ENCODE assay signal across 28 mouse cellular contexts in genomic region chr12:40008459-40008858, GRCm38 (mm10). TPM values are rescaled to one million over a fixed set of nuclear protein-coding genes. Genes with fewer than 3 reads are reported as not detected.
DNase-seq lines count a peak whose midpoint lies in the region; ATAC-seq lines count a peak whose summit lies in the region.
"Had no signal": no experiment of that assay in that cellular context is flagged by ENCODE, and none has a peak within 500 bp of the region (broad histone marks: within the 10 kb centered on the region; RNA-seq: fewer than 3 reads in every experiment).

No protein-coding gene starts in this region.

- no peak overlapping the region for H3K9ac ChIP-seq in hindbrain, embryonic 11.5 days (ENCODE audit: low read depth, low read length)
- H3K9ac ChIP-seq: embryonic facial prominence, embryonic 13.5 days; forebrain, embryonic 12.5 days; forebrain, embryonic 15.5 days; heart, embryonic 12.5 days; heart, embryonic 15.5 days; hindbrain, embryonic 12.5 days; hindbrain, embryonic 15.5 days had no signal

- peaks cover 79% of the 10 kb centered on the region for H3K4me1 ChIP-seq in megakaryocyte, embryonic 14.5 days
- H3K4me1 ChIP-seq in hindbrain, embryonic 11.5 days (replicated peaks; ENCODE audit: control insufficient read depth, insufficient read depth, low read length) = no peaks in the 10 kb centered on the region
- H3K4me1 ChIP-seq: embryonic facial prominence, embryonic 10.5 days; embryonic facial prominence, embryonic 13.5 days; forebrain, embryonic 12.5 days; forebrain, embryonic 15.5 days; hindbrain, embryonic 12.5 days; hindbrain, embryonic 15.5 days had no signal

- H3K4me2 ChIP-seq in hindbrain, embryonic 11.5 days (replicated peaks; ENCODE audit: low read depth, low read length) = no peak overlapping the region
- H3K4me2 ChIP-seq: embryonic facial prominence, embryonic 13.5 days; forebrain, embryonic 12.5 days; forebrain, embryonic 15.5 days; heart, embryonic 12.5 days; heart, embryonic 15.5 days; hindbrain, embryonic 12.5 days; hindbrain, embryonic 15.5 days had no signal

- no peaks in the 10 kb centered on the region for H3K27me3 ChIP-seq in megakaryocyte, embryonic 14.5 days (replicated peaks)
- H3K27me3 ChIP-seq in hindbrain, embryonic 11.5 days (ENCODE audit: control insufficient read depth, insufficient read depth, low read length) = no peaks in the 10 kb centered on the region
- H3K27me3 ChIP-seq: embryonic facial prominence, embryonic 13.5 days; forebrain, embryonic 12.5 days; forebrain, embryonic 15.5 days; heart, embryonic 12.5 days; heart, embryonic 15.5 days; hindbrain, embryonic 12.5 days; hindbrain, embryonic 15.5 days had no signal

- peak overlapping the region; percentile 70 for H3K4me3 ChIP-seq in megakaryocyte, embryonic 14.5 days (replicated peaks)
- no peak overlapping the region for H3K4me3 ChIP-seq in hindbrain, embryonic 11.5 days (ENCODE audit: low read depth, low read length)
- H3K4me3 ChIP-seq: embryonic facial prominence, embryonic 10.5 days; embryonic facial prominence, embryonic 13.5 days; erythroblast, embryonic 14.5 days; forebrain, embryonic 12.5 days; forebrain, embryonic 15.5 days; heart, embryonic 12.5 days; heart, embryonic 15.5 days; hindbrain, embryonic 12.5 days; hindbrain, embryonic 15.5 days had no signal

- intact Hi-C loops in gastrocnemius, postnatal 14 days (cut with DNase I; ENCODE audit: low total_unique reads) = no loop called here

- no peaks in the 10 kb centered on the region for H3K36me3 ChIP-seq in megakaryocyte, embryonic 14.5 days (replicated peaks; ENCODE audit: low read length)
- H3K36me3 ChIP-seq in hindbrain, embryonic 11.5 days (ENCODE audit: control insufficient read depth, insufficient read depth, low read length) = no peaks in the 10 kb centered on the region
- H3K36me3 ChIP-seq: embryonic facial prominence, embryonic 10.5 days; embryonic facial prominence, embryonic 13.5 days; forebrain, embryonic 12.5 days; forebrain, embryonic 15.5 days; heart, embryonic 12.5 days; heart, embryonic 15.5 days; hindbrain, embryonic 12.5 days; hindbrain, embryonic 15.5 days had no signal

- H3K27ac ChIP-seq in hindbrain, embryonic 11.5 days (ENCODE audit: low read depth, low read length) = no peak overlapping the region
- H3K27ac ChIP-seq: embryonic facial prominence, embryonic 10.5 days; embryonic facial prominence, embryonic 13.5 days; forebrain, embryonic 12.5 days; forebrain, embryonic 15.5 days; heart, embryonic 15.5 days; hindbrain, embryonic 12.5 days; hindbrain, embryonic 15.5 days had no signal

- no peaks in the 10 kb centered on the region for H3K9me3 ChIP-seq in megakaryocyte, embryonic 14.5 days
- H3K9me3 ChIP-seq in hindbrain, embryonic 11.5 days (ENCODE audit: control insufficient read depth, low read length) = no peaks in the 10 kb centered on the region
- H3K9me3 ChIP-seq: embryonic facial prominence, embryonic 10.5 days; embryonic facial prominence, embryonic 13.5 days; forebrain, embryonic 12.5 days; forebrain, embryonic 15.5 days; heart, embryonic 12.5 days; heart, embryonic 15.5 days; hindbrain, embryonic 12.5 days; hindbrain, embryonic 15.5 days had no signal

- DNase-seq in spleen, postnatal 14 days (ENCODE audit: low spot score in 2 of 2) = no peak
- DNase-seq in gastrocnemius, postnatal 14 days = no peak
- DNase-seq in hindbrain, embryonic 11.5 days (ENCODE audit: low spot score) = no peak
- DNase-seq: adrenal gland, postnatal 10 days; adrenal gland, postnatal 36 days; cerebellum, adult 11 months; cerebellum, adult 2 months; cerebellum, adult 9-11 months; cerebellum, postnatal 25 days; embryo, embryonic 11 days; gastrocnemius, postnatal 36 days; heart, postnatal 10 days; heart, postnatal 36 days; kidney, adult 18-20 months had no signal

- ATAC-seq in megakaryocyte, adult 5-6 weeks (ENCODE audit: poor library complexity, severe bottlenecking) = no peak
- peak; percentile 71 for ATAC-seq in CD4-positive, CD25-positive, alpha-beta regulatory T cell, adult 4 months
- peak; percentile 47 for ATAC-seq in common myeloid progenitor, adult 5-6 weeks (replicated peaks; ENCODE audit: low read depth, poor library complexity, severe bottlenecking)
- ATAC-seq in hindbrain, embryonic 11.5 days (ENCODE audit: low FRiP score) = no peak
- ATAC-seq: forebrain, embryonic 15.5 days; intestine, embryonic 16.5 days had no signal

- WGBS in hindbrain, embryonic 11.5 days = 76% methylated on average over 3 of the region's 3 CpGs

RNA-seq across cellular contexts. Expression of gene Arl4a, which starts 29.4 kb away (rescaled TPM):
- 22.3 and 34.7 TPM in 2 replicates for polyA plus RNA-seq in megakaryocyte, embryonic 14.5 days (2012; ENCODE audit: insufficient read depth, low replicate concordance)
- 11.3 and 16.7 TPM in 2 replicates for total RNA-seq in megakaryocyte, adult 5-6 weeks (2015)
- 9.3 and 9.9 TPM in 2 replicates for total RNA-seq in megakaryocyte, adult 5-6 weeks (2017)
- polyA plus RNA-seq in CD4-positive, CD25-positive, alpha-beta regulatory T cell, adult 4 months (2017; shearing (Covaris generic)) = 10 to 100 TPM; 89.4 to 99.4 TPM
- 24.9 and 32.4 TPM in 2 replicates for total RNA-seq in common myeloid progenitor, adult 5-6 weeks (2017)
- 10 to 100 TPM; 18.3 to 21.2 TPM for total RNA-seq in gastrocnemius, postnatal 14 days (2021)
- 80.7 and 88.1 TPM in 2 replicates for polyA plus RNA-seq in hindbrain, embryonic 11.5 days (2014; fragmentation: Nextera tagmentation; extraction: Ambion mirVana)

Comparison
In these comparisons a context has a peak if more than half of its experiments do, and no peak if none do; other contexts are left out.
1. ATAC-seq: peak in CD4-positive, CD25-positive, alpha-beta regulatory T cell, adult 4 months (single experiment) and common myeloid progenitor, adult 5-6 weeks (single experiment); none in megakaryocyte, adult 5-6 weeks (single experiment) and hindbrain, embryonic 11.5 days (single experiment).